Mouse (Mus musculus) CH12.LX (cell line): ENCODE measurements around the gene Gpld1. TPM values are rescaled to one million over a fixed set of nuclear protein-coding genes. Genes with fewer than 3 reads are reported as not detected.

Source experiments
- DNase-seq: peaks from one replicate; pipeline ENCODE4 v3.0.0-alpha.2; 2013; ENCODE audit errors: extremely low read depth
- H3K27ac ChIP-seq: 2 replicates; pipeline ENCODE4 v1.5.1; 2012; ENCODE audit warnings: low read depth, mild to moderate bottlenecking, control low read depth, moderate library complexity; ENCODE audit not compliant: insufficient read depth
- H3K27me3 ChIP-seq: replicated peaks from 2 replicates; pipeline ENCODE3; 2012; ENCODE audit warnings: inconsistent platforms
- H3K36me3 ChIP-seq, 2 experiments: replicated peaks in 1 of 2; 2 replicates each; pipeline versions ENCODE3 to v1.6.1; 2012; ENCODE audit warnings: inconsistent platforms in 1 of 2, low read length in 1 of 2, mild to moderate bottlenecking in 1 of 2, mixed read lengths in 1 of 2, moderate library complexity in 1 of 2; ENCODE audit not compliant: control insufficient read depth in 1 of 2, insufficient read depth in 1 of 2
- H3K4me1 ChIP-seq, 2 experiments: 2 replicates each; pipeline ENCODE4 v1.6.1; 2012; ENCODE audit warnings: inconsistent platforms in 1 of 2, moderate library complexity in 1 of 2; ENCODE audit not compliant: insufficient read depth in 2 of 2, control insufficient read depth in 1 of 2
- H3K4me2 ChIP-seq: 2 replicates; pipeline ENCODE4 v1.6.1; 2012; ENCODE audit warnings: low read depth, mild to moderate bottlenecking, control low read depth; ENCODE audit not compliant: poor library complexity, insufficient read depth, severe bottlenecking
- H3K4me3 ChIP-seq, 3 experiments: fragments of 150-350 bp in 1 of 3; sonication (generic) in 1 of 3; replicated peaks in 1 of 3; 2 replicates each; pipeline versions ENCODE3 to v1.5.1; 2011 to 2012; ENCODE audit warnings: low read depth in 2 of 3, low read length in 2 of 3, mild to moderate bottlenecking in 2 of 3, moderate library complexity in 2 of 3, control low read depth in 1 of 3, improper control_type of control experiment in 1 of 3, inconsistent platforms in 1 of 3, mixed read lengths in 1 of 3; ENCODE audit not compliant: poor library complexity in 1 of 3
- H3K79me2 ChIP-seq: replicated peaks from 2 replicates; pipeline ENCODE4 v1.6.1; 2012; ENCODE audit warnings: mild to moderate bottlenecking, moderate library complexity; ENCODE audit not compliant: control insufficient read depth, poor library complexity, insufficient read depth, severe bottlenecking; ENCODE audit errors: extremely low read depth
- H3K9ac ChIP-seq: 2 replicates; pipeline ENCODE4 v1.6.1; 2012; ENCODE audit warnings: low read depth, mild to moderate bottlenecking, control low read depth, moderate library complexity; ENCODE audit not compliant: insufficient read depth
- H3K9me3 ChIP-seq: replicated peaks from 2 replicates; pipeline ENCODE3; 2012; ENCODE audit warnings: low read length, inconsistent platforms, mixed read lengths
- CHD1 ChIP-seq: IDR thresholded peaks from 2 replicates; pipeline ENCODE4 v1.6.1; 2012; ENCODE audit warnings: low read depth, low read length, improper control_type of control experiment, inconsistent platforms
- CHD2 ChIP-seq: IDR thresholded peaks from 2 replicates; pipeline ENCODE4 v1.6.1; 2011; ENCODE audit warnings: low read length, improper control_type of control experiment
- CTCF ChIP-seq, 2 experiments: IDR thresholded peaks in 1 of 2; conservative IDR thresholded peaks in 1 of 2; 2 replicates each; pipeline ENCODE4 v1.5.1; 2011 to 2012; ENCODE audit warnings: low read depth in 2 of 2, low read length in 2 of 2, improper control_type of control experiment in 1 of 2, inconsistent platforms in 1 of 2, mild to moderate bottlenecking in 1 of 2, moderate library complexity in 1 of 2
- E2F4 ChIP-seq: IDR thresholded peaks from 2 replicates; pipeline ENCODE4 v1.6.1; 2011; ENCODE audit warnings: low read depth, low read length, improper control_type of control experiment; ENCODE audit not compliant: insufficient replicate concordance
- ELF1 ChIP-seq: IDR thresholded peaks from 2 replicates; pipeline ENCODE4 v1.6.1; 2014; ENCODE audit warnings: low read depth, mild to moderate bottlenecking, inconsistent platforms, low read length, improper control_type of control experiment
- EP300 ChIP-seq: IDR thresholded peaks from 2 replicates; pipeline ENCODE4 v1.6.1; 2011; ENCODE audit warnings: low read length, improper control_type of control experiment
- HCFC1 ChIP-seq: IDR thresholded peaks from 2 replicates; pipeline ENCODE4 v1.6.1; 2012; ENCODE audit warnings: low read depth, mild to moderate bottlenecking, inconsistent platforms, low read length, improper control_type of control experiment
- IRF4 ChIP-seq: IDR thresholded peaks from 2 replicates; pipeline ENCODE4 v1.6.1; 2014; ENCODE audit warnings: low read depth, mild to moderate bottlenecking, inconsistent platforms, low read length, improper control_type of control experiment
- MAFK ChIP-seq: IDR thresholded peaks from 2 replicates; pipeline ENCODE4 v1.6.1; 2011; ENCODE audit warnings: low read length, improper control_type of control experiment; ENCODE audit not compliant: insufficient replicate concordance
- MAX ChIP-seq: IDR thresholded peaks from 2 replicates; pipeline ENCODE4 v1.6.1; 2011; ENCODE audit warnings: low read length, improper control_type of control experiment
- MXI1 ChIP-seq: IDR thresholded peaks from 2 replicates; pipeline ENCODE4 v1.6.1; 2011; ENCODE audit warnings: mild to moderate bottlenecking, low read depth, low read length, improper control_type of control experiment
- MYC ChIP-seq: IDR thresholded peaks from 2 replicates; pipeline ENCODE4 v1.6.1; 2011; ENCODE audit warnings: low read depth, mild to moderate bottlenecking, improper control_type of control experiment, low read length
- PAX5 ChIP-seq: IDR thresholded peaks from 2 replicates; pipeline ENCODE4 v1.6.1; 2012; ENCODE audit warnings: low read length, inconsistent platforms, mixed read lengths
- POLR2A ChIP-seq: IDR thresholded peaks from 2 replicates; pipeline ENCODE4 v1.6.1; 2011; ENCODE audit warnings: low read depth, mild to moderate bottlenecking, improper control_type of control experiment, low read length
- TCF12 ChIP-seq: IDR thresholded peaks from 2 replicates; pipeline ENCODE4 v1.6.1; 2014; ENCODE audit warnings: low read depth, mild to moderate bottlenecking, inconsistent platforms, low read length, improper control_type of control experiment
- USF1 ChIP-seq: IDR thresholded peaks from 2 replicates; pipeline ENCODE4 v1.6.1; 2014; ENCODE audit warnings: low read depth, mild to moderate bottlenecking, inconsistent platforms, low read length, improper control_type of control experiment
- ZKSCAN1 ChIP-seq: IDR thresholded peaks from 2 replicates; pipeline ENCODE4 v1.6.1; 2012; ENCODE audit warnings: low read depth, inconsistent platforms, low read length, improper control_type of control experiment, borderline replicate concordance
- ZMIZ1 ChIP-seq: IDR thresholded peaks from 2 replicates; pipeline ENCODE4 v1.6.1; 2012; ENCODE audit warnings: low read depth, mild to moderate bottlenecking, inconsistent platforms, low read length, improper control_type of control experiment
- ZNF384 ChIP-seq: IDR thresholded peaks from 2 replicates; pipeline ENCODE4 v1.6.1; 2012; ENCODE audit warnings: low read depth, low read length, improper control_type of control experiment, inconsistent platforms
- dilution Hi-C: fragments of 300-500 bp; cut with MboI; formaldehyde crosslinking; loops from 2 replicates; pipeline ENCODE4 v1.14.3; 2020; ENCODE audit warnings: low sequenced_read_pairs; ENCODE audit not compliant: extremely low pct_unique_long_range_greater_than_20kb, extremely low pct_ligation_motif_present
- in situ Hi-C: fragments of 300-500 bp; cut with MboI; formaldehyde crosslinking; loops from 3 replicates; pipeline ENCODE4 v1.14.3; 2019; ENCODE audit warnings: low sequenced_read_pairs, low pct_ligation_motif_present, low pct_unique_long_range_greater_than_20kb, mixed read lengths
- polyA plus RNA-seq: library from polyadenylated mRNA; unstranded; fragments of >175 nt; gene quantifications from 2 replicates; pipeline ENCODE4 v1.2.1, GENCODE M21; 2012; ENCODE audit warnings: low read depth; ENCODE audit not compliant: insufficient read length
- total RNA-seq, 2 experiments: library from RNA; depleted of rRNA; stranded (reverse); fragments of 300-350 nt in 1 of 2; fragments of >200 nt in 1 of 2; gene quantifications; 2 replicates each; pipeline ENCODE4 v1.2.3; 2012 to 2014

The Gpld1 gene
- total and polyA plus RNA-seq, 3 experiments = 0.23 to 1.4 (median 0.30) TPM

- H3K36me3 ChIP-seq = no peaks in the 10 kb centered on the region
- H3K27ac ChIP-seq = no peak overlapping the region
- H3K4me2 ChIP-seq = no peak overlapping the region
- TF ChIP-seq MYC (no peak), MAFK (peak; percentile 57; the same call in 1 of the 2 replicates), MAX (no peak), IRF4 (peak; percentile 22; the same call in 1 of the 2 replicates), ELF1 (no peak), MXI1 (no peak), ZNF384 (no peak)
- no peaks in the 10 kb centered on the region for H3K79me2 ChIP-seq
- H3K27me3 ChIP-seq = no peaks in the 10 kb centered on the region
- no peak overlapping the region for H3K4me3 ChIP-seq
- peaks cover 3 to 8% of the 10 kb centered on the region in 2 experiments; a peak in 3 of 4 replicates for H3K4me1 ChIP-seq
- DNase-seq = peak; percentile 13
- in situ Hi-C loops = no loop called here
- H3K9me3 ChIP-seq = no peaks in the 10 kb centered on the region
- no peak overlapping the region for H3K9ac ChIP-seq
- dilution Hi-C loops = no loop called here
These were observed 5.9 kb downstream of the Gpld1 start for GRCm38 (mm10) chr13:24948870-24949269.

GRCm38 (mm10) chr13:24952659-24953058 is 9.7 kb downstream of the Gpld1 start:
- Histone ChIP-seq H3K4me1 (peaks cover 3 to 8% of the 10 kb centered on the region in 2 experiments; a peak in 3 of 4 replicates), H3K4me3 (no peak overlapping the region), H3K27ac (no peak overlapping the region), H3K36me3 (no peaks in the 10 kb centered on the region), H3K4me2 (no peak overlapping the region), H3K79me2 (no peaks in the 10 kb centered on the region), H3K9me3 (no peaks in the 10 kb centered on the region), H3K9ac (no peak overlapping the region), H3K27me3 (no peaks in the 10 kb centered on the region)
- dilution Hi-C loops = no loop called here
- in situ Hi-C loops = no loop called here
- DNase-seq = no peak
- TF ChIP-seq MXI1 (no peak), ZNF384 (no peak), E2F4 (no peak), POLR2A (no peak), CTCF (conservative IDR thresholded peaks at IDR 0.05 in 1 of 2, IDR thresholded peaks at IDR 0.05 in 1 of 2; ENCODE audit: low read depth in 2 of 2, low read length in 2 of 2) (no peak), ELF1 (no peak), MAX (no peak), IRF4 (no peak), CHD2 (no peak), PAX5 (no peak), EP300 (no peak), ZKSCAN1 (no peak), ZMIZ1 (no peak)

- H3K4me1 ChIP-seq = peaks cover 3 to 8% of the 10 kb centered on the region in 2 experiments; a peak in 3 of 4 replicates
- no peaks in the 10 kb centered on the region for H3K27me3 ChIP-seq
- no peak overlapping the region for H3K27ac ChIP-seq
- DNase-seq = no peak
- in situ Hi-C loops (no loop called here), dilution Hi-C loops (no loop called here)
- H3K79me2 ChIP-seq = no peaks in the 10 kb centered on the region
- no peaks in the 10 kb centered on the region for H3K9me3 ChIP-seq
- TF ChIP-seq ZKSCAN1 (no peak), TCF12 (no peak), HCFC1 (no peak), USF1 (no peak), CHD1 (no peak), CHD2 (no peak)
- H3K36me3 ChIP-seq = no peaks in the 10 kb centered on the region
- no peak overlapping the region for H3K4me3 ChIP-seq
- no peak overlapping the region for H3K4me2 ChIP-seq
- no peak overlapping the region for H3K9ac ChIP-seq
These were observed 12.1 kb downstream of the Gpld1 start for GRCm38 (mm10) chr13:24955091-24955490.
